Mouse (Mus musculus) layer of hippocampus, postnatal 36 days (tissue): ENCODE data around the gene Aaed1. TPM values are rescaled to one million over a fixed set of nuclear protein-coding genes. Genes with fewer than 3 reads are reported as not detected.

Experiments used
- DNase-seq, 2 experiments: peaks; one replicate each; pipeline ENCODE4 v3.0.0; 2022
- total RNA-seq, 2 experiments: library from RNA; stranded (reverse); gene quantifications; 2 replicates each; pipeline ENCODE4 v1.2.3; 2021

Gene Aaed1
- 10 to 100 TPM; 16.6 to 19.7 TPM for total RNA-seq

GRCm38 (mm10) chr13:64312024-64312915 lies at the start of gene Aaed1:
TSS of gene Aaed1 (minus strand) at chr13:64312710.
- peak; percentile 84 to 86 for DNase-seq

- DNase-seq, result no peak
These were observed 49.6 kb upstream of the Aaed1 start for GRCm38 (mm10) chr13:64362139-64362538.

GRCm38 (mm10) chr13:64361020-64361419 lies 48.5 kb upstream of the Aaed1 start:
- no peak for DNase-seq

- DNase-seq, result no peak
These were observed 47.2 kb upstream of the Aaed1 start for GRCm38 (mm10) chr13:64359702-64360101.

- DNase-seq, result no peak
These were observed 46.0 kb upstream of the Aaed1 start for GRCm38 (mm10) chr13:64358476-64358875.

GRCm38 (mm10) chr13:64357389-64357788 lies 44.9 kb upstream of the Aaed1 start:
- no peak for DNase-seq

GRCm38 (mm10) chr13:64349474-64349873 lies 37.0 kb upstream of the Aaed1 start:
- no peak for DNase-seq

- DNase-seq, result peak; percentile 30 to 42
These were observed 31.6 kb upstream of the Aaed1 start for GRCm38 (mm10) chr13:64344082-64344501.

GRCm38 (mm10) chr13:64343598-64343997 lies 31.1 kb upstream of the Aaed1 start:
- DNase-seq, result peak; percentile 21 to 34

- no peak for DNase-seq
These were observed 23.1 kb upstream of the Aaed1 start for GRCm38 (mm10) chr13:64335546-64336132.

- DNase-seq, result no peak
These were observed 20.6 kb upstream of the Aaed1 start for GRCm38 (mm10) chr13:64333102-64333501.

GRCm38 (mm10) chr13:64332321-64332720 lies 19.8 kb upstream of the Aaed1 start:
- no peak for DNase-seq

GRCm38 (mm10) chr13:64322561-64323281 lies 10.2 kb upstream of the Aaed1 start:
- no peak for DNase-seq

- no peak for DNase-seq
These were observed 7.8 kb upstream of the Aaed1 start for GRCm38 (mm10) chr13:64320334-64320733.

- DNase-seq, result no peak
These were observed 7.3 kb upstream of the Aaed1 start for GRCm38 (mm10) chr13:64319782-64320181.

GRCm38 (mm10) chr13:64318355-64318754 lies 5.8 kb upstream of the Aaed1 start:
- peak in 1 of 2 experiments; percentile 20 for DNase-seq

- DNase-seq, result no peak
These were observed 3.1 kb upstream of the Aaed1 start for GRCm38 (mm10) chr13:64315483-64316050.

- DNase-seq, result no peak
These were observed 1.5 kb upstream of the Aaed1 start for GRCm38 (mm10) chr13:64314041-64314440.

- DNase-seq, result no peak
These were observed 393 bp upstream of the Aaed1 start for GRCm38 (mm10) chr13:64312916-64313289.

GRCm38 (mm10) chr13:64311266-64311665 lies 1.2 kb downstream of the Aaed1 start:
- DNase-seq, result no peak

- no peak for DNase-seq
These were observed 1.9 kb downstream of the Aaed1 start for GRCm38 (mm10) chr13:64310585-64310984.

GRCm38 (mm10) chr13:64309842-64310241 lies 2.7 kb downstream of the Aaed1 start:
- DNase-seq, result no peak

GRCm38 (mm10) chr13:64309036-64309435 lies 3.5 kb downstream of the Aaed1 start:
- no peak for DNase-seq
